ENCODE assay signal across 8 mouse cellular contexts in the genomic region with DNA sequence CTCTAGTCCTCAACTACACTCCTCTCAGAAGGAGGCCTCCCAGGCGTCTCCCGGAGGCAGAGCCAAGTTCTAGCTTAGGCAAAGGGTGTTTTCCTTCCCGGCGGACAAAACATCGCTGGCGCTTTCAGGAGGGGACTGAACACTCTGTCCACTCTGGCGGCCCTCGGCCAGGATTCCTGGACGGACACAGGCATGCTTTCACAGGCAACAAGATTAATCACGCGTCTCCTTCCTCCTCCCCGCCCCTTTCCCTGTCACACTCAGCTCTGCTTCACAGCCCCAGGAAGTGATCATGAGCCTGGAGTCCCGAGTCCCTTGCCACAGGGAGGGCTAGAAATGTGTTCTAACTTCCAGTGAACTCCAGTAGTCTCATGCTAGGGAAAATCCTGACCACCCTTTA.
DNase-seq lines count a peak whose midpoint lies in the region; ATAC-seq and TF ChIP-seq lines count a peak whose summit lies in the region.

No protein-coding gene starts in this region.

- no peaks in the 10 kb centered on the region for H3K9me3 ChIP-seq in stomach, postnatal 0 days (ENCODE audit: control insufficient read depth, low read length)

- peak; percentile 36 for DNase-seq in CD4-positive helper T cell, adult 2 months (ENCODE audit: low read depth, low spot score)
- peak; percentile 27 for DNase-seq in ZHBTc4 (ENCODE audit: low read depth, low spot score)
- peak; percentile 39 to 74 for DNase-seq in frontal cortex, postnatal 10 days (ENCODE audit: low spot score in 2 of 2)
- DNase-seq in heart, postnatal 36 days = peak; percentile 87 to 90
- DNase-seq in kidney, postnatal 36 days = peak; percentile 86 to 97
- peak; percentile 96 for DNase-seq in lung, postnatal 10 days
- peak; percentile 67 for DNase-seq in stomach, postnatal 0 days (ENCODE audit: low spot score)
- DNase-seq in cerebellum, adult 9-10 months = no peak

- no peaks in the 10 kb centered on the region for H3K36me3 ChIP-seq in stomach, postnatal 0 days (ENCODE audit: control insufficient read depth, insufficient read depth, low read length)

- no peak overlapping the region for H3K4me3 ChIP-seq in stomach, postnatal 0 days (ENCODE audit: low read depth, low read length)

- intact Hi-C loops in heart, postnatal 36 days (cut with DNase I) = loop anchor here (2.0 to 5.0 kb wide), 3 partner anchors 48 to 65 kb away; partner anchors contain the start of gene Spsb1

- peak overlapping the region; percentile 18; the same call in 1 of the 2 replicates for H3K4me2 ChIP-seq in stomach, postnatal 0 days (replicated peaks; ENCODE audit: low read depth)

- peak; percentile 64 for ATAC-seq in stomach, postnatal 0 days (ENCODE audit: low FRiP score, low TSS enrichment)

- no peaks in the 10 kb centered on the region for H3K27me3 ChIP-seq in stomach, postnatal 0 days (ENCODE audit: control insufficient read depth, insufficient read depth, low read length)

- no peak for TF ChIP-seq EP300 in stomach, postnatal 0 days (optimal IDR thresholded peaks at IDR 0.05)

- peak overlapping the region; percentile 93 for H3K27ac ChIP-seq in stomach, postnatal 0 days (replicated peaks)

- peak overlapping the region; percentile 47; the same call in 1 of the 2 replicates for H3K9ac ChIP-seq in stomach, postnatal 0 days (ENCODE audit: low read length)

- TF ChIP-seq CTCF in stomach, postnatal 0 days (IDR thresholded peaks at IDR 0.05; ENCODE audit: low read depth) = no peak; the same call in 1 of the 2 replicates

- WGBS in stomach, postnatal 0 days = 6% methylated on average over 13 of the region's 13 CpGs

- H3K4me1 ChIP-seq in stomach, postnatal 0 days (replicated peaks; ENCODE audit: control insufficient read depth, insufficient read depth) = peaks cover 14% of the 10 kb centered on the region
